Mouse (Mus musculus) olfactory bulb, adult 2 months (tissue): Measurements from ENCODE around the gene Lrrc10. TPM values are rescaled to one million over a fixed set of nuclear protein-coding genes. Genes with fewer than 3 reads are reported as not detected.

Experiments
- H3K27ac ChIP-seq: fragments of 200-500 bp; 2 replicates; pipeline ENCODE4 v1.5.1; 2012; ENCODE audit warnings: low read depth, low read length; ENCODE audit not compliant: insufficient read depth
- H3K4me1 ChIP-seq: fragments of 200-500 bp; 2 replicates; pipeline ENCODE4 v1.6.1; 2012; ENCODE audit warnings: low read length; ENCODE audit not compliant: control insufficient read depth, insufficient read depth
- H3K4me3 ChIP-seq: fragments of 200-500 bp; 2 replicates; pipeline ENCODE4 v1.5.1; 2012; ENCODE audit warnings: mild to moderate bottlenecking, low read depth, low read length, moderate library complexity; ENCODE audit not compliant: insufficient read depth
- CTCF ChIP-seq: fragments of 200-500 bp; IDR thresholded peaks from 2 replicates; pipeline ENCODE4 v1.5.1; 2012; ENCODE audit warnings: low read depth, mild to moderate bottlenecking, low read length, moderate library complexity; ENCODE audit not compliant: insufficient read depth
- POLR2A ChIP-seq: fragments of 200-500 bp; IDR thresholded peaks from 2 replicates; pipeline ENCODE4 v1.6.1; 2012; ENCODE audit warnings: mild to moderate bottlenecking, low read depth, low read length, moderate library complexity; ENCODE audit not compliant: insufficient read depth
- WGBS: fragments of 180-500 bp; shearing (Covaris S2); methylation state at CpG from one replicate; pipeline ENCODE4 v1.1.7; 2018; 5-methylcytosine and 5-hydroxymethylcytosine counted together
- polyA plus RNA-seq: library from polyadenylated mRNA; stranded (reverse); fragments of >200 nt; gene quantifications from 2 replicates; pipeline ENCODE4 v1.2.4, GENCODE M21; 2012; ENCODE audit warnings: low replicate concordance; ENCODE audit not compliant: missing spikeins, insufficient read depth, insufficient read length

Gene Lrrc10
- polyA plus RNA-seq, result not detected in 2 replicates

DNA sequence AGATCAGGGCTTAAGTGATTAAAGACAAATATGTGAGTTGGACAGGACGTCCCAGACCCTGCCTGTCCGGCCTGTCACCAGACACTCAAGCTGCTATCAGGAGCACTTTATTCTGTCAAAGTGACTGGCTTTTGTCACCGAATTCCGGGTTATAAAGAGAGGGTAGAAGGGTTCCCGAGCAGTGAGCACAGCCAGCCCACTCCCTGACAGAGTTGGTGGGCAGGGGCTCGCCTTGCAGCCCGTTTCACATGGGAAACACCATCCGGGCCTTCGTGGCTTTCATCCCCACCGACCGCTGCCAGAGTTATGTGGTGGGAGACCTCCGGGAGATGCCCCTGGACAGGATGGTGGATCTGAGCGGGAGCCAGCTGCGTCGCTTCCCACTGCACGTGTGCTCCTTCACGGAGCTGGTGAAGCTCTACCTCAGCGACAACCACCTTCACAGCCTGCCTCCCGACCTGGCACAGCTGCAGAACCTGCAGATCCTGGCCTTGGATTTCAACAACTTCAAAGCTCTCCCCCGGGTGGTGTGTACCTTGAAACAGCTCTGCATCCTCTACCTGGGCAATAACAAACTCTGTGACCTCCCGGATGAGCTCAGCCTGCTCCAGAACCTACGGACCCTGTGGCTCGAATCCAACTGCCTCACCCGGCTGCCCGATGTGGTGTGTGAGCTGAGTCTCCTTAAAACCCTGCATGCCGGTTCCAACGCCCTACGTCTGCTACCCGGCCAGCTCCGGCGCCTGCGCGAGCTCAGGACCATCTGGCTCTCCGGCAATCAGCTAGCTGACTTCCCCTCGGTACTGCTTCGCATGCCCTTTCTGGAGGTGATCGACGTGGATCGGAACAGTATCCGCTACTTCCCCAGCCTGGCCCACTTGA lies at the start of gene Lrrc10:
Gene Lrrc10, plus strand, starts transcription at position 167 of the 882 bp plus-strand sequence.
- Histone ChIP-seq H3K27ac (no peak within 1 kb of the TSS), H3K4me3 (no peak within 1 kb of the TSS), H3K4me1 (peaks cover 13% of the 10 kb centered on the region)
- TF ChIP-seq POLR2A, result no peak
- TF ChIP-seq CTCF, result no peak
- 70% methylated on average over 40 of the region's 40 CpGs for WGBS

DNA sequence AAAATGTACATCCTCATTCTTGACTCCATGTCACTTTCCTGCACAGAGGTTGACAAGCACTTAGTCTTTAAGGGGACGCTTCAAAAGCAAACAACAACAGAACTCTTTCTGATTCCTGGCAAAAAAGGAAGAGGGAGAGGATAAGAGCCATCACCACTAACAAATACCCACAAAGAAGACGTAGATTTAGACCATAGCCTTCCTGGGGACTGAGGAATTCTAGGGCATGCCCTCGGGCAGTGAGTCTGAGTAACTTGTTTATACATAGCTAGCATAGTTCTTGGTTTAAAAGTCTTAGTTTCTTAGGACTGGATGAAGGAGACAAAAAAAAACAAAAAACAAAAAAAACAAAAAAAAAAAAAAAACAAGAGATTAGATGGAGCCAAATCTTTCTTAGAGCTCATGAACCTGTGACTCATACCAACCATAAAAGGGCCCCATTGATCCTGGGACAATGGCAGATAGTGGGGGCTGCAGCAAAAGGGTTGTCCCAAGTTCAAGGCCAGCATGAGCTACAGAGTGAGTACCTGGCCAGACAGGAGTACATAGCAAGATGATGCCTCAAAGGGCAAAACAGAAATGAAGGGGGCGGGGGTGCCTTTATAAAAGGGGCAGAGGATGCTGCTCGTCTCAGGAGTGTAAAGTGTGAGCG lies 49.4 kb upstream of the Lrrc10 start:
- Histone ChIP-seq H3K4me3 (no peak overlapping the region), H3K27ac (no peak overlapping the region), H3K4me1 (no peaks in the 10 kb centered on the region)
- TF ChIP-seq POLR2A (no peak), CTCF (no peak)
- WGBS, result 84% methylated on average over 6 of the region's 6 CpGs

DNA sequence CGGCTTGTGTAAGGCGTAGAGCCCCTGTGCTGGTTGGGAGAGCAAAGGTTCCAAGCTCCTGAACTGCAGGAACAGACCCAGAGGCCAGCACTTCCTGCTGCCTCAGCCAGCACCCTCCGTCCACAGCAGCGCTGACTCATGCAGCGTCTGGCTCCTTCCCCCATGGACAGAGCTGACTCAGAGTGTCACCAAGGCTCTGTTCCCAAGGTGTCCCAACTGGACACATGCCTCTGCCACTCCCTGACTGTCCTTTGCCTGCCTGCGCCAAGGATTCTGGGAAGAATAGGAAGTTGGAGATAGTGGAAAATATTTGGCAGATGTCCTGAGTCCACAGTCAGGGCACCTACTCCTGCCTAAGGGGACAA lies 48.9 kb upstream of the Lrrc10 start:
- TF ChIP-seq CTCF (no peak), POLR2A (no peak)
- H3K4me1 ChIP-seq, result peaks cover 3% of the 10 kb centered on the region
- WGBS, result 72% methylated on average over 6 of the region's 6 CpGs
- no peak overlapping the region for H3K27ac ChIP-seq
- H3K4me3 ChIP-seq, result no peak overlapping the region

DNA sequence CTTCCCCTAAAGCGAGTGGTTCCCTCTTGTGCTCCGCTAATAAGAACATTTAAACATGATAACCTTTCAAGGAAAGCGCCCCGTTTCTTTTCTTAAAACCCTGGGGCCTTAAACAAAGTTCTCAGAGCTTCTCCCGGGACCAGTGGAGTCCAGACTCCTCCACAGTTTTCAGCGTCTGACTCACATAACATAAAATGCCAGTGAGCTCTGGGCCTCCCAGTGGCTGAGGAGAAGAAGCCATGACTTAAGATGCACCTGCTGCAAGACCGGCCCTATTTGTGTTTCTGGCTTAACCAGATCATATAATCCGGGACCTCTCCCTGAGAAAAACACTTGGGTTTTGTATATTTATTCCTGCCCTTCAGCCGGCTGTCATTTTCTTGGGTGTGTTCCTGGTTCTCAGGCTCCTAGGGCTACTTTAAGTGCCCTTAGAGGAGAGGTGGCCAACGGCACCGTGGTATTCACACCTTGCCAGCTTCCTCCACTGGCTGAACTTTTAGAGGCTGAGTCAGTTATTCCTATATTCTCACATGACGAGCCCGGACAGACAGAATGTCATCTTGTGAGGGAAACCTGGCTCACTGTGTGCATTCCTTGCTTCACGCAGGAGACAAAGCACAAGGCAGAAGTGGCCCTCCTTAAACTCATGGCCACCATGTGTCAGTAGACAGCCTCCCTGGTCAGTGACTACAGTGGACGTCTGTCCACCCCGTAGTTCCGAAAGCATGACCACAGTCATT lies 46.3 kb upstream of the Lrrc10 start:
- 81% methylated on average over 17 of the region's 17 CpGs for WGBS
- TF ChIP-seq POLR2A, result no peak
- TF ChIP-seq CTCF, result no peak
- H3K27ac ChIP-seq, result no peak overlapping the region
- no peak overlapping the region for H3K4me3 ChIP-seq
- peaks cover 3% of the 10 kb centered on the region for H3K4me1 ChIP-seq

DNA sequence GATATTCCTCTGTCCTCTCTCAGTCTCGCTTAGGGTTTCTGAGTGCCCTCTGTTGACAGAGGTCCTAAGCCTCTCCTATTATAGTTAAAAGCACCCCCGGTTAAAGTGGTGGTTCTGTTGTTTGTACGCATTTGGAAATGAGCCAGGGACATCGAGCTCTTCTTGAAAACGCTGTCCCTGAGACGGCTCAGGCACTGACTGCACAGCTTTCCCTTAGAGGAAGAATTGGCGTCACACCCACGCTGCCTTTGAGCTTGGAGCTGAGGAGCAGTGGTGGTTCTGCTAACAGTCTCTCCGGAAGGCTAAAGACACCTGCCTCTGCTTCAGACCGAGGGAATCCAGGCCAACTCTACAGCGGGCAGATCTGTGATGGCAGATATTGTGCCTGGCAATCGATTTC lies 44.2 kb upstream of the Lrrc10 start:
- no peak for TF ChIP-seq CTCF
- TF ChIP-seq POLR2A, result no peak
- peaks cover 4% of the 10 kb centered on the region for H3K4me1 ChIP-seq
- WGBS, result 25% methylated on average over 12 of the region's 12 CpGs
- H3K27ac ChIP-seq, result no peak overlapping the region
- no peak overlapping the region for H3K4me3 ChIP-seq

DNA sequence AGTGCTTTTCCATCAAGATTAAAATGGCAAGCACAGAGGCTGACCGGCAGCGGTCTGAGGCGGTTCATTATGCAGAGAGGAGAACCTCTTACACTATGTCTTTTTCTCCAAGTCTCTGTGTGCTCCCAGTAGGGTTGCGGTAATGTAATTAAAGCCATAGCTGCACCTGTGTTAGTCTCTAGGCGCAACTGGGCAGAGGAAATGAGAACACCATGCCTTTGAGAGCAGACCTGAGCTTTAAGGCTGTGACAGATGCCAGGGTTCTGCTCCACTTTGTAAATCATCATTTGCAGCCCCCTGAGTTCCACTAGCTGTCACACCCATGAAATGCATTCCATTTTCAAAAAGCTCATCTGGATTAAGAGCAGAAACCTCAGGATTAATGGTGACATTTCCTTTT lies 40.4 kb upstream of the Lrrc10 start:
- Histone ChIP-seq H3K4me3 (no peak overlapping the region), H3K4me1 (peaks cover 6% of the 10 kb centered on the region), H3K27ac (no peak overlapping the region)
- TF ChIP-seq CTCF (no peak), POLR2A (no peak)
- WGBS, result 69% methylated on average over 5 of the region's 5 CpGs

DNA sequence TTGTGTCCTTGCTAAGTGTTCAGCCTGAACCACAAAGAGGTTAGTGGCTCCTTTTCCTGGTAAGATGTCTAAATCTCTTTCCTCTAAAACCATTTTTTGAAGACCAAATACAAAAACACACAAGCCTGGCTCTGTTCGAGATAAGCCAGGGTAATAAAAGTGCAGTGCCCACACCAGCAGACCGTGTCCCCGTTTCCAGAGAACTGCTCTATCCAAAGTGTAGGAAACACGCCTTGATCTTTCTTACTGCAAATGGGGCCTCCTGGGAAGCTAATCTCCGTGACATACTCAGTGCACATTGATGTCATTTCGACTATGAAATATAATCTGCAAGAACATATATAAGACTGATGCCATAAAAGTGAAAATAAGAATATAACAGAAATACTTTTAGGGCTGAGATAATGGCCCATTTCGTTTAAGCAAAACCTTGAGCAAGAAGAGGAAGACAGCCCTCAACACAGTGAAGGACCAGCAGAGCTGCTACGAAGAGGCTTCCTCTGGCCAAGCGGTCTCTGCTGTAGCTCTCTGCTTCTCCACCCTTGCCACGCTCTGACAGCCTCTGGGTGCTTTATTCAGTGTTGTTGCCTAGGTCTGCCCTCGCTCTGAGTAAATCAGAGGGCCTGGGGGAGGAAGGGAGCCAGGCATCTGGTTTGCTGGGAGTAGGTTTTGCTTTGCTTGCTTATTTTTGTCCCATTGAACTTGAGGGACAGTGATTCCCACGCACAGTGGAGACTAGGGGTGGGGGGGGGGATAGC lies 39.3 kb upstream of the Lrrc10 start:
- 67% methylated on average over 12 of the region's 12 CpGs for WGBS
- Histone ChIP-seq H3K27ac (0 out of 2 replicates have a peak overlapping the region, but pooled peaks have one; percentile 7), H3K4me3 (no peak overlapping the region), H3K4me1 (peaks cover 10% of the 10 kb centered on the region)
- TF ChIP-seq POLR2A (no peak), CTCF (no peak)

DNA sequence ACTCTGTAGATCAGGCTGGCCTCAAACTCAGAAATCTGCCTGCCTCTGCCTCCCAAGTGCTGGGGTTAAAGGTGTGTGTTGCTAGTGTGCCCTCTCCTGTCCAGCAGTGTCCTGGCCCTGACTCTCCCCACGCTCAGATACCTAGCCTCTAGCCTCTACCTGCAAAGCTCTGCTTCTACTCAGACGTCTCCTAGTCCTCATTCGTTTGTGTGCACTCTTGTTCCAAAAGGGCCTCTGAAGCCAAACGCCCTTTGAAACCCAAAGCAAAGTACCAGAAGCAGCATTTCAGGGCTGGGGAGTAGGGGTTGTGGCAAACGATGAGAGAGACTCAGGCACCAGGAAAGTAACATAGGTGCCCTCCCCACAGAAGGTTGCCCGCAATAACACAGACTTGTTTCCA lies 35.5 kb upstream of the Lrrc10 start:
- Histone ChIP-seq H3K27ac (no peak overlapping the region), H3K4me1 (peaks cover 8% of the 10 kb centered on the region), H3K4me3 (no peak overlapping the region)
- 87% methylated on average over 6 of the region's 6 CpGs for WGBS
- TF ChIP-seq CTCF (no peak), POLR2A (no peak)

DNA sequence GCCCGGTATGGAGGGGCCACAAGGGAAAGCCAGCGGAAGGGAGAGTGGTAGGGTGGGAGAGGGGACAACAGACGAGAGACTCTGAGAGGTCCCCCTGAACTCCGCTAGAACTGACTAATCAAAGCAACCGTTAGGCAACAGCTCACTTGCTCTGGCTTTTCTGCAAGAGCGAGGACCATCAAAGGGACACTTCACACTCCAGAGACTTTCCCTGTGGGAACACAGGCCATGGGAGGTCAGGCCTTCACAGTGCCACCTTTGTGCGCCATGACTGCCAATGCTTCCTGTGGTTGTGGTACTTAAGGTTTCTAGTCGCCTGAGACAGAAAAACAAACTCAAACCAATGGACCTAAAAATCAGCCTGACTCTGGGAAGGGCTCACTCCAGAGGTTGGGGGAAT lies 34.1 kb upstream of the Lrrc10 start:
- TF ChIP-seq POLR2A (no peak), CTCF (no peak)
- Histone ChIP-seq H3K27ac (no peak overlapping the region), H3K4me3 (no peak overlapping the region), H3K4me1 (peaks cover 9% of the 10 kb centered on the region)
- 83% methylated on average over 8 of the region's 8 CpGs for WGBS
